Mouse (Mus musculus) hematopoietic stem cell, adult 5-6 weeks (primary cell): ENCODE data around the gene Rad51ap2. TPM values are rescaled to one million over a fixed set of nuclear protein-coding genes. Genes with fewer than 3 reads are reported as not detected.

Experiments
- total RNA-seq: library from RNA; stranded (forward); fragments of 172-1452, 232-1000 nt; gene quantifications from 2 replicates; pipeline ENCODE4 v1.2.3, GENCODE M21; 2017

The Rad51ap2 gene
- total RNA-seq, 1 experiment from 2014 or later, result not detected

Other genes with a start within 250 kb of the Rad51ap2 start
- not detected in 2 replicates for gene Msgn1, start 247.1 kb upstream of the Rad51ap2 start, total RNA-seq
- gene Gen1, start 190.3 kb upstream of the Rad51ap2 start, total RNA-seq, result 8.9 and 13.8 TPM in 2 replicates
- gene Smc6, start 190.2 kb upstream of the Rad51ap2 start, total RNA-seq, result 93.0 and 93.7 TPM in 2 replicates
- not detected in 2 replicates for gene Vsnl1, start 19.5 kb upstream of the Rad51ap2 start, total RNA-seq